Mouse (Mus musculus) embryonic fibroblast, embryonic 13.5 days (primary cell): ENCODE results near the gene B4galt1.

Source experiments
- CTCF ChIP-seq: IDR thresholded peaks from 2 replicates; pipeline ENCODE4 v1.5.1; 2011; ENCODE audit warnings: mild to moderate bottlenecking, control low read depth, low read length, moderate library complexity, borderline replicate concordance; ENCODE audit not compliant: insufficient read depth
- POLR2A ChIP-seq: IDR thresholded peaks from 2 replicates; pipeline ENCODE4 v1.6.1; 2011; ENCODE audit warnings: low read depth, mild to moderate bottlenecking, control low read depth, low read length, moderate library complexity

- TF ChIP-seq CTCF: no peak
- no peak for TF ChIP-seq POLR2A
Measured at GRCm38 (mm10) chr4:40777116-40777515, 76.7 kb downstream of the B4galt1 start.
